Mouse (Mus musculus): ENCODE measurements around the gene Pakap.

The Pakap gene

GRCm38 (mm10) chr4:57764392-57764791 is 196.4 kb downstream of the Pakap start:
- no peak for DNase-seq (ENCODE audit: low spot score in 2 of 2)

GRCm38 (mm10) chr4:57764926-57765325 is 196.9 kb downstream of the Pakap start:
- no peak for DNase-seq (ENCODE audit: low spot score in 2 of 2)

- DNase-seq (ENCODE audit: low spot score in 2 of 2): no peak
Observed at GRCm38 (mm10) chr4:57765806-57766205, 197.8 kb downstream of the Pakap start.

- DNase-seq (ENCODE audit: low spot score in 2 of 2): no peak
Observed at GRCm38 (mm10) chr4:57769007-57769406, 201.0 kb downstream of the Pakap start.

- no peak for DNase-seq (ENCODE audit: low spot score in 2 of 2)
Observed at GRCm38 (mm10) chr4:57770185-57770823, 202.3 kb downstream of the Pakap start.

- no peak for DNase-seq (ENCODE audit: low spot score in 2 of 2)
Observed at GRCm38 (mm10) chr4:57771558-57772219, 203.7 kb downstream of the Pakap start.

- DNase-seq (ENCODE audit: low spot score in 2 of 2): no peak
Observed at GRCm38 (mm10) chr4:57772851-57773510, 205.0 kb downstream of the Pakap start.

- DNase-seq (ENCODE audit: low spot score in 2 of 2): no peak
Observed at GRCm38 (mm10) chr4:57774517-57774916, 206.5 kb downstream of the Pakap start.

GRCm38 (mm10) chr4:57775582-57775981 is 207.6 kb downstream of the Pakap start:
- no peak for DNase-seq (ENCODE audit: low spot score in 2 of 2)

- no peak for DNase-seq (ENCODE audit: low spot score in 2 of 2)
Observed at GRCm38 (mm10) chr4:57780403-57780802, 212.4 kb downstream of the Pakap start.

- DNase-seq (ENCODE audit: low spot score in 2 of 2): no peak
Observed at GRCm38 (mm10) chr4:57780833-57781641, 213.1 kb downstream of the Pakap start.

- peak; percentile 31 to 54 for DNase-seq (ENCODE audit: low spot score in 2 of 2)
Observed at GRCm38 (mm10) chr4:57781994-57782393, 214.0 kb downstream of the Pakap start.

- DNase-seq (ENCODE audit: low spot score in 2 of 2): no peak
Observed at GRCm38 (mm10) chr4:57782549-57783390, 214.8 kb downstream of the Pakap start.

- no peak for DNase-seq (ENCODE audit: low spot score in 2 of 2)
Observed at GRCm38 (mm10) chr4:57783391-57783770, 215.4 kb downstream of the Pakap start.

- no peak for DNase-seq (ENCODE audit: low spot score in 2 of 2)
Observed at GRCm38 (mm10) chr4:57783853-57784600, 216.0 kb downstream of the Pakap start.

- DNase-seq (ENCODE audit: low spot score in 2 of 2): no peak
Observed at GRCm38 (mm10) chr4:57788709-57789108, 220.7 kb downstream of the Pakap start.

GRCm38 (mm10) chr4:57789118-57789517 is 221.1 kb downstream of the Pakap start:
- DNase-seq (ENCODE audit: low spot score in 2 of 2): no peak

- DNase-seq (ENCODE audit: low spot score in 2 of 2): no peak
Observed at GRCm38 (mm10) chr4:57793989-57794388, 226.0 kb downstream of the Pakap start.

- no peak for DNase-seq (ENCODE audit: low spot score in 2 of 2)
Observed at GRCm38 (mm10) chr4:57794547-57794946, 226.6 kb downstream of the Pakap start.

GRCm38 (mm10) chr4:57797548-57798285 is 229.7 kb downstream of the Pakap start:
- DNase-seq (ENCODE audit: low spot score in 2 of 2): no peak
